Mouse (Mus musculus): ENCODE results near the gene Vps37d. TPM values are rescaled to one million over a fixed set of nuclear protein-coding genes. Genes with fewer than 3 reads are reported as not detected.
"Not testable (repeated sequence)": the region's sequence is repeated elsewhere in the genome, so short reads cannot be mapped to it uniquely, and the experiment has no call there.

Gene Vps37d
- total RNA-seq, 2 experiments from 2014 or later, result 2.8 to 2.9 TPM

- no peak for DNase-seq
These were observed 4.5 kb downstream of the Vps37d start for GRCm38 (mm10) chr5:135073349-135074150.

DNA sequence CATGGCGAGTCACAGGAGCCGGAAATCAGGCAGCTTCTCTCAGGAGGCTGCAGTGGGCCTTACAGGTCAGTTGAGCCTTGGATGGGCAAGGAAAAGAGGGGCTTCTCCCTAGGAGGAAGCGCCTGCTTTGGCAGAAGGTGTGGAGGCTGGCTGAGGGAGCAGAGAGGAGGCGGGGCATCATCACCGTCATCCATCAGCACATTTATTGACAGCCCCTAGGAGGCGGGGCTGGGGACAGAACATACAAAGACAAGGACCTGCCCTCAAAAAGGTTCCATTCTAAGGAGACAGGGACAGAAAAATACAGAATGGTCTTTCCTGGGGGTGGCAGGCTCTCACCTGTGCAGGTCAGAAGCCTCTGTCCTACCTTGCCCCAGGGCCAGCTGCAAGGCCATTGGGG, 5.3 kb downstream of the Vps37d start:
- no peak for DNase-seq

- DNase-seq, result no peak
These were observed 6.0 kb downstream of the Vps37d start for GRCm38 (mm10) chr5:135072061-135072460.

- no peak for DNase-seq
These were observed 7.6 kb downstream of the Vps37d start for GRCm38 (mm10) chr5:135070448-135070847.

DNA sequence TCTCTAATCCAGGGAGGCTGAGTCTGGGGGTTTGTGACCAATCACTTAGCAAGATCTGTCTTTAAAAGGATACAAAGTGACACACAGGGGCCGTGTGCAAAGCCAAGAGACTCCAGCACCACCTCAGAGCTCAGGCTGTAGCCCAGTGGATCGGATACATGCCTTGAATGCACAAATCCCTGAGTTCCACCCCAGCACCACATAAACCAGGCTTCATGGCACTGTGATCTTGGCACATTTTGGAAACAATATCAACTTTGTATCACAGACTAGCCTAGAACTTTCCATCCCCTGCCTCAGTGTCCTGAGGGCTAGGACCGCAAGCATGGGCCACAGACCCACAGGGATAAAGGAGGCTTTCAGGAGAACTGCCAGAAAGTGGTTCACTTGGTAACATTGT, 12.1 kb downstream of the Vps37d start:
- DNase-seq, result no peak

GRCm38 (mm10) chr5:135064909-135065446, 13.1 kb downstream of the Vps37d start, which contains the start of gene Bud23:
TSS of gene Bud23 (minus strand) at chr5:135064959.
- DNase-seq, result not testable (repeated sequence)

DNA sequence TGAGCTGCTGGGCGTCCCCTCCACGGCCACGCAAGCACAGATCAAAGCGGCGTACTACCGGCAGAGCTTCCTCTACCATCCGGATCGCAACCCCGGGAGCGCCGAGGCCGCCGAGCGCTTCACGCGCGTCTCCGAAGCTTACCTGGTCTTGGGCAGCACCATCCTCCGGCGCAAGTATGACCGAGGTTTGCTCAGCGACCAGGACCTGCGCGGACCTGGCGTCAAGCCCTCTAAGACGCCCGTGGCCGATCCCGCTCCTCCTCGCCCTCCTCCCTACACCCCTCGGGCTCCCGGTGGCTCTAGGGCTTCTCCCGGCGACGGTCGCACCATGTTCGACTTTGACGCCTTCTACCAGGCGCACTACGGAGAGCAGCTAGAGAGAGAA, 13.7 kb downstream of the Vps37d start:
- DNase-seq, result no peak

DNA sequence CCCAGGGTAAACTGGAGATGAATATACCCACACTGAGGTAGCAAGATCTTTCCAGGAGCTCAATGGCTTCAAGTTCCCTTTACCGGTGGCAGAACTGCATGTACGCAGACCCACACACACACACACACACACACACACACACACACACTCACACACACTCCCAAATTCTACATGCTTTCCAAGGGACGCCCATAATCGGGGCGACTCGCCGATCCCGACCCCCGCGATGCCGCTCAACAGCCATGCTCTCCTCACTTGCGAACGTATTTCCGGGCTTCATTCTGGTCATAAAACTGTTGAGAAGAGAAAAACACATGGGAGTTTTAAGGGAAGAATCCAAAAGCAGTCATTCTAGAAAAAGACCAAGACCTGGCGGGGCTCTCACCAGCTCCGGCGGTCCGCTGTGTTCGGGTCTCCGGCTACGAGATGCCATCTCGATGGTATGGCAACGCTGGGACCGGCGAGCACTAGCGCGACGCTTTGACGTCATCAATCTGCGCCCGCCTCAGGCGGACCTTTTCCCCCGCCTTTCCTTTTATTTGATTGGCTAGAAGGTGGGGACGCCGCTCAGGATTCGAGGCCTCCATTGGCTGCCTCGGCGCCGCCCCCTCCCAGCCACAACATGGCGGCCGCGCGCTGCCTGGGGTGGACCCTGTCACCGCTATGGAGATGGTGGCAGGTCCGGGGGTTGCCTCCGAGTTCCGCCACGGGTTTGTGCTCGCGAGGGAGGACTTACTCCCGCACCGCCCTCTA, 14.3 kb downstream of the Vps37d start, which contains the start of gene Dnajc30:
Gene Dnajc30, plus strand, starts transcription at position 574 of the 753 bp plus-strand sequence.
- DNase-seq, result peak; percentile 98

DNA sequence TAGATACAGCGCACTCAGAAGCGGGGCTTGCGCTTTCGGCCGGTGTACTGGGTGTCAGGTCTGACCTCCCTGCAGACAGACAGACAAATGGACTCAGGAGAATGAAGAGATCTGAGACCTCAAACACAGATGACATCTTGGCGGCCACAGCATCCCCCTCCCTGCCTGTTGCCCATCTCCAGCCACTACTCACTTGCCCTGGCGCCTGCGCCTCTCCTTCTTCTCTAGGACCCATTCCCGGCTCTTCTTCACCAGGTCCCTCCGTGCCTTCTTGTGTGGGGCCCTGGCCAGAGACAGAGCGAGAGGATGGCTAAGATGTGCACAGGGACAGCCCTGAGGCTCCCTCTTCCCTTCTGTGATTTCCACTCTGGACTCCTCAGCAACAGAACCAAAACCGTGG, 24.7 kb downstream of the Vps37d start:
- DNase-seq, result no peak

DNA sequence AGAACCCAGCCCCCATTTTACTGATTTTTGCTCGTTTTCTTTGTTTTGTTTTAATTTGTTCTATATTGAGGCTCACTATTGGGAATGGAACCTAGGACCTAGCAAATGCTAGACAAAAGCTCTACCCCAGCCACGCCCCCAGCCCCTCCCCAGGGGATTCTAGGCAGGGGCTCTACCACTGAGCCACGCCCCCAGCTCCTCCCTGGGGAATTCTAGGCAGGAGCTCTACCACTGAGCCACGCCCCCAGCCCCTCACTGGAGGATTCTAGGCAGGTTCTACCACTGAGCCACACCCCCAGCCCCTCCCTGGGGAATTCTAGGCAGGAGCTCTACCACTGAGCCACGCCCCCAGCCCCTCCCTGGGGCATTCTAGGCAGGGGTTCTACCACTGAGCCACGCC, 28.8 kb downstream of the Vps37d start:
- not testable (repeated sequence) for DNase-seq

DNA sequence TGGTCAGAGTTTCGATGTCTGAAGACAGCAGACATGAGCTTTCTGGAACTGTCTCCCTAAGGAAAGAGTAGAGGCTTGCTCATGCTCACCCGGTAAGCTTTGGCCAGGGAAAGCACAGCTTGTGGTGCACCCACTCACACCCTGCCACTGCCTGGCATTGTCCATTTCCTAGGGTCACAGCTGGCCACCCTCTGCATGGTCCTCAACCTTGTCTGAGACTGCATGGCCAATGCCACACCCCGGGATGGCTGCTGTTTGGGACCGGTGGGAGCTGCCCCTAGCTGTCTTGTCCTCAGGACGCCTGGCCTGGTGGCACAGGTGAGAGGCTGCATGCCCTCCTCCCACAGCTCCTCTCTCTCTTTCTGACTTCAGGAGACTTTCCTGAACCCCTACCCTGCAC, 29.5 kb downstream of the Vps37d start:
- no peak for DNase-seq

GRCm38 (mm10) chr5:135044575-135044974, 33.5 kb downstream of the Vps37d start:
- DNase-seq, result no peak

- DNase-seq, result no peak
These were observed 35.8 kb downstream of the Vps37d start for GRCm38 (mm10) chr5:135042105-135042788.

DNA sequence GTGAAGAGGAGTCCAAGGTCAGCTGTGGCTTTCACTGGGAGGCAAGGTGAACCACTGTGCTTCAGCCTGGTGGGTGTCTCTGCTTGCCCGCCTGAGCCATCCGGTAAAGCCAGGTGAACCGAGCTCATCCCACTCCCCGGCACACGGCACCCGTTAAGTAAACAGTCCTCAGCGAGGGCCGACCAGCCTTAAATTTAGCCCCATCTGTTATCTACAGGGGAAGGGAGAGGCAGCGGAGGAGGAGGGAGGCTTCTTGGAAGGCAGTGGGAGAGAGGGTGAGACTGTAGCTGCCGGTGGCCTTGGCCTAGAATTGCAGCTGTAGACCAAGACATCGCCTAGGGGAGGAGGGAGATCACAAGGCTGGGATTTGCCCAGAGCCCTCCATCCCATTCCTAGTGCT, 37.3 kb downstream of the Vps37d start:
- no peak for DNase-seq

DNA sequence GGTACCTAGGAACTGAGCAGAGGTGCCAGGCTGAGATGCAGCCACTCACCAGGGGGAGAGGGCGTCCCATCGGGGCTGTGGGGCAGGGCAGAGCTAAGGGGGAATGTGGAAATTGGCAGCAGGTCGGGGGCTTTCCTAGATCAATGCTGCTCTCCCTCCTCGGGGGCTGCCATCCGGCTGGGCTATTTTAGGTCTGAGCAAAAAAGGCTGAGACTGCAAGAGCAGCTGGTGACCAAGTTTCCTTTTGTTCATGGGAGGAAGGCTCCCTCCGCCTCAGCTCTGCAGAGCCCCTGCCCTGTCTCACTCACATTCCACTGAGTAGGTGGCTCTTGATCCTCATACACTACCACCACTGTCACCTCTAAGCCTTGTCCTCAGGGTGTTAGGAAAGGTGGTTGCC, 38.0 kb downstream of the Vps37d start:
- no peak for DNase-seq

DNA sequence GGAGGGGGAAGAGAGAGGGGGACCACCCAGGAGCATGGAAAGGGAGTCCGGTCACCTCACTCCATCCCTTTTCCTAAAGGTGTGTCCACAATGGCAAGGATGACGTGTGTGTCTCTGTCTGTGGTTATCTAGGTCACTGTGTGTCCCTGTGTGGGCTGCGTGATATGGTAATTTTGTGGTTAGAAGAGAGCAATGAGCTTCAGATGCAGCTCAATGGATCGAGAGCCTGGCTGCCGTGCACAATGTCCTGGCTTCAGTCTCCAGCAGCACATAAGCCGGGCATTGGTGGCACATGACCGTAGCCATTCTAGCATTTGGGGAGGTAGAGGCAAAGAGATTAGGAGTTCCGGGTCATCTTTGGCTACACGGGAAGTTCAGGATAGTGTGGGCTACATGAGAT, 38.5 kb downstream of the Vps37d start:
- DNase-seq, result no peak

DNA sequence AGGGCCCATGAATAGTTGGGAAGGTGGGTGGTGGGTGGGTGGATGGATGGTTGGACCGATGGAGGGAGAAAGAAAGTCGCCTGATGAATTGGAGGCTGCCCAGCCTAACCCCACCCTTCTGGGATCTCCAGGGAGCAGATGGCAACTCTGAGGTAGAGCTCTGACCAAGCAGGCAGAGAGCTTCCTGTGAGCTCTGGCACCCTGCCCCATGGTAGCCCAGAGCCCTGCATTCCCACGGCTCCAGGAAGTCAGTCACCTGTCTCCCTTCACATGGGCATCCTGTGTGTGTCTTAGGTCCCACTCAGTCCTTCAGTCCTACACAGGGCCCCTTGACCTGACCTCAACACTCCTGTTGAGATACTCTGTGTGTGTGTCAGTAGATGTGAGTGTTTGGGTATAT, 40.1 kb downstream of the Vps37d start:
- no peak for DNase-seq

GRCm38 (mm10) chr5:135035608-135036359, 42.3 kb downstream of the Vps37d start:
- no peak for DNase-seq

GRCm38 (mm10) chr5:135034593-135034992, 43.5 kb downstream of the Vps37d start:
- no peak for DNase-seq

- DNase-seq, result no peak
These were observed 45.5 kb downstream of the Vps37d start for GRCm38 (mm10) chr5:135032581-135032980.

GRCm38 (mm10) chr5:135029007-135029854, 48.8 kb downstream of the Vps37d start:
- peak; percentile 76 for DNase-seq

Data from heart, postnatal 4 days (tissue).